Mouse (Mus musculus): ENCODE data around the gene 2310011J03Rik.

The 2310011J03Rik gene

DNA sequence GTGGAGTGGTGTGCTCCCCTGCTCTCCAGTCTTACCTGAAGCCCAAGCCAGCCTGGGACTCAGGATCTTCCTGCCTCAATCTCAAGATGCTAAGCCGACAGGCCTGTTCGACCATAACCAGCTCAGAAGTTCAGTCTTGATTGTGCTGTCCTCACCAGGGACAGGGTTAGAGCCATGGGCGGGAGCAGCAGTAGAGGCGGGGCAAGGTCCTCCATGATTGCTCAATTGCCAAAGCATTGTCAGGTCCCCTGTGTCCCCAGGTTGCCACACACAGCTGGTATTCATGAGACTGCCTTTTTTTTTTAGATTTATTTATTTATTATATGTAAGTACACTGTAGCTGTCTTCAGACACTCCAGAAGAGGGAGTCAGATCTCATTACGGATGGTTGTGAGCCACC is 44.1 kb downstream of the 2310011J03Rik start:
- CTCF ChIA-PET = interaction anchor here in 2 of 4 experiments (0.6 to 1.1 kb wide), 3 partner anchors 10 to 405 kb away, joined by 3 to 4 read pairs (median 3); partner anchors contain the start of gene Adamtsl5 (in 1 of the 2)
- POLR2A ChIA-PET = interaction anchor here in 3 of 4 experiments (0.6 to 9.6 kb wide), 20 partner anchors 9 to 422 kb away, joined by 3 to 119 read pairs (median 4); partner anchors contain the start of genes Apc2 (in 2 of the 3), Rps15 (in 2 of the 3), Dazap1 (in 1 of the 3) and Gamt (in 1 of the 3)

DNA sequence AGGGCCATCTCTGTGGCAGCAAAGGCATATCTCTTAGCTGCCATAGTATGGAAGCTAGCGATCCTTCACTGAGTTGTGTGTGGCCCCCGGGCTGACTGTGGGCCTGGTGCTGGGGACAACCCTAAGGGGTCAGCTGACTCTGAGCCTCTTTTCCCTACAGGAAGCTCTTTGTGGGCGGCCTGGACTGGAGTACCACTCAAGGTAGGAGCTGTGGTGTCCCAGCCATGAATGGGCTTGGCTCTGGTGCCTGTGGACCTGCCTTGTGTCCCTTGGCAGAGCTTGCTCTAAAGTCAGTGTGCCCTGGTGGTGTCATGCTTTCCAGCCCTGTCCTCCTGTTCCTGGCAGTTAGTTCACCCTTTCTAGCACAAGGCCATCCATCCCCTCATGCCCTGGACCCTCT is 46.5 kb downstream of the 2310011J03Rik start:
- POLR2A ChIA-PET = interaction anchor here in 3 of 4 experiments (0.5 to 9.6 kb wide), 26 partner anchors 8 to 235 kb away, joined by 3 to 119 read pairs (median 4); partner anchors contain the start of genes Dazap1 (in 3 of the 3), Rps15 (in 3 of the 3), Apc2 (in 2 of the 3) and Cirbp (in 1 of the 3)
- CTCF ChIA-PET = interaction anchor here (0.5 to 1.4 kb wide), 9 partner anchors 9 to 106 kb away, joined by 3 to 8 read pairs (median 3); partner anchors contain the start of genes Pcsk4 (in 1 of the 4) and Reep6 (in 1 of the 4)

DNA sequence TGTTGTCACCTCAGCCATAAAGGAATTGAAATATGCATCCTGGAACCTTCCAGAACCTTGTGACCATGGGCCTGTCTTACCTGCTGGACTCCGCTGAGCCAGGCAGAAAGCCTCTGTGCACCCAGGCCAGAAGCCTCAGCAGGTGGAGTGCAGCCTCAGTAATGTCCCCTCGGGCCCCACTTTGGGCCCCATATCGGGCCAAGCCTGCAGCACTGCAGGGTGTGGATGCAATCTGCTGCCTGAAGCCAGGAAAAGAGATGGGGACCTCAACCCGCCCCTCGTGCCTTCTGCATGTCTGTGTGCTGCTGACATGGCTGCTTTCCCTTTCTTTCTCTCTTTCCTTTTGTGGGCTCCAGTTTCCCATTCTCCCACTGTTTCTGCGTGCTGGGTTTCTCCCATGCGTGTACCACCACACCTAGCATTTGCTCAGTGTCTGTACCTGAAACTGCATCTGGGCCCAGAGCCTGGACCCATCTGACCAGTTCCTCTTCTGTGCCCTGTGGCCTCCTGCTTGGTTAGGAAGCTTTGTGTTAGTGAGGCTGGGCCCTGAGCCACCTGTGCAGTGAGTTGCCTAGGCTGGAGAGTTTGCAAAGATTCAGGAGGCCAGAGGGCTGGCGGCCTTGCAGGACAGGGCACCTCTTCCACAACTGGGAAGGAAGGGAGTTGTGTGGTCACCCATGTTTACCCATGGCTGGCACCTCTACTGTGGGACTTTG is 48.3 kb downstream of the 2310011J03Rik start:
- CTCF ChIA-PET = no interaction called here
- POLR2A ChIA-PET = interaction anchor here in 2 of 4 experiments (0.6 to 9.6 kb wide), 3 partner anchors 10 to 22 kb away, joined by 3 to 87 read pairs (median 15); partner anchors contain the start of genes Apc2 (in 1 of the 2) and Rps15 (in 1 of the 2)

DNA sequence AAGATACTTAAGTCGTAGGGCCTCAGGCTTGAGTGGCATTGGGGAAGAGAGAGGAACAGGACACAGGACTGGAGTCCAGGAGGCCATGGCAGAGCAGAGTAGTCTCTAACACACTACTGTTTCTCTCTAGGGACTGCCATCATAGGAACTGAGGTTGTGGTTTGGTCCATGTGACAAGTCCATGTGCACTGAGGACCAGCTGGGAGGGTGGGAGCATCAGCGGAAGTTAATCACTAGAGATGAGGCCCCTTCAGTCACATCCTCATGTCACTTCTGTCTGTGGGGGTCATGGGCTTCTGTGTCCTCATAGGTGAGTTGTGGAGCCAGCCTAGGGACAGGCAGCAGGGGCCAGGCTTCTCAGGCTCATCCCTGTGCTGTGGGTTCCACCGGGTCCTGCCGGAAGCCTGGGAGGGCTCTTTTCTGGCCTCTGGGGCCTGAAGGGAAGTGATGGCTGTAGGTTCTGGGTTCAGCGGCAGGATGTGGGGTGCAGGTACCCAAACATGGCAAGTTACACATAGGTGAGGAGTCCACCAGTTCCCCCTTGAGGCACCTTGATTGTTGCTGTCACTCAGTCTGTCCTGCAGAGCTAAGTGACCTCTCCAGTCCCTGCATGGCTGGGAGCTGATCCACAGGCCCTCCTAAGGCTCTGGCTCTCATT is 49.0 kb downstream of the 2310011J03Rik start:
- ChIA-PET POLR2A (interaction anchor here (0.6 to 9.6 kb wide), 11 partner anchors 9 to 504 kb away, joined by 3 to 87 read pairs (median 4); partner anchors contain the start of genes Rps15 (in 2 of the 4) and Apc2 (in 1 of the 4)), CTCF (no interaction called here)

DNA sequence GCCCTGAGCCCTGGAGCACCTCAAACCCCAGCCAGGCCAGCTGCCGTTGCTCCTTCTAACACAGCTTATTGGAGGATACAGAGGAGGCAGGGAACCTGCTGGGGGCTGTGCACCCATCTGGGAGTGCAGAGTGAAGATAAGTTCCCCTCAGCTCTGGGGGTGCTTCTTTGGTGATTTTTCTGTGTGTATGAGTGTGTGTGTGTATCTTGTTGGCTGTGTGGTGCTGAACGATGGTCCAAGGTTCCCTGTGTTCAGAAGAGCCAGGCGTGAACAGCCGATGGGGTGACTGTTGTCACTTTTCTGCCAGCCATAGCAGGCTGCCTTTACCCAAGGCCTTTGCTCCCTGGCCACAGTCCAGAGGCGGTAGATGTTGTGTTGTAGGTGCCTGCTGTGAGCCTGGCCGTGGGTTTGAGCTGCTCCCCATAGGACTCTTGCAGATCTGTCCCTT is 49.6 kb downstream of the 2310011J03Rik start:
- ChIA-PET POLR2A (interaction anchor here (0.6 to 9.6 kb wide), 10 partner anchors 8 to 503 kb away, joined by 3 to 87 read pairs (median 4); partner anchors contain the start of genes Rps15 (in 2 of the 4) and Apc2 (in 1 of the 4)), CTCF (no interaction called here)

- CTCF ChIA-PET = no interaction called here
- POLR2A ChIA-PET = interaction anchor here in 2 of 4 experiments (1.0 to 2.1 kb wide), 8 partner anchors 8 to 103 kb away, joined by 3 to 6 read pairs (median 4); partner anchors contain the start of genes Dazap1 (in 1 of the 2) and Rps15 (in 1 of the 2)
These were observed 50.2 kb downstream of the 2310011J03Rik start for GRCm38 (mm10) chr10:80270099-80270498.

Measured in embryonic stem cell, embryonic (primary cell).